Mouse (Mus musculus) layer of hippocampus, postnatal 10 days (tissue): ENCODE data around the gene Tigar. TPM values are rescaled to one million over a fixed set of nuclear protein-coding genes. Genes with fewer than 3 reads are reported as not detected.

ENCODE experiments used
- DNase-seq, 2 experiments: peaks; one replicate each; pipeline ENCODE4 v3.0.0; 2021; ENCODE audit warnings: low spot score in 2 of 2
- total RNA-seq, 2 experiments: library from RNA; stranded (reverse); gene quantifications; 2 replicates each; pipeline ENCODE4 v1.2.3; 2021

Gene Tigar
- total RNA-seq, 2 experiments from 2014 or later = 29.3 to 30.3 TPM

- no peak for DNase-seq
Measured at GRCm38 (mm10) chr6:127143124-127143520, 33.8 kb upstream of the Tigar start.

GRCm38 (mm10) chr6:127142154-127143123, 33.1 kb upstream of the Tigar start:
- peak; percentile 69 to 73 for DNase-seq

GRCm38 (mm10) chr6:127138962-127139361, 29.6 kb upstream of the Tigar start:
- no peak for DNase-seq

- peak; percentile 30 to 46 for DNase-seq
Measured at GRCm38 (mm10) chr6:127133433-127134245, 24.3 kb upstream of the Tigar start.

GRCm38 (mm10) chr6:127132719-127133118, 23.4 kb upstream of the Tigar start:
- DNase-seq = no peak

- no peak for DNase-seq
Measured at GRCm38 (mm10) chr6:127131946-127132345, 22.6 kb upstream of the Tigar start.

GRCm38 (mm10) chr6:127130377-127130776, 21.0 kb upstream of the Tigar start:
- peak in 1 of 2 experiments; percentile 30 for DNase-seq

- DNase-seq = no peak
Measured at GRCm38 (mm10) chr6:127129659-127130058, 20.3 kb upstream of the Tigar start.

- DNase-seq = no peak
Measured at GRCm38 (mm10) chr6:127123506-127123905, 14.1 kb upstream of the Tigar start.

GRCm38 (mm10) chr6:127122996-127123395, 13.6 kb upstream of the Tigar start:
- DNase-seq = no peak

- DNase-seq = no peak
Measured at GRCm38 (mm10) chr6:127122221-127122806, 13.0 kb upstream of the Tigar start.

GRCm38 (mm10) chr6:127114753-127115456, 5.5 kb upstream of the Tigar start:
- DNase-seq = peak; percentile 45 to 47

GRCm38 (mm10) chr6:127108368-127109060, 843 bp downstream of the Tigar start:
- no peak for DNase-seq

- no peak for DNase-seq
Measured at GRCm38 (mm10) chr6:127107413-127107812, 1.9 kb downstream of the Tigar start.

GRCm38 (mm10) chr6:127106726-127107125, 2.6 kb downstream of the Tigar start:
- no peak for DNase-seq

- DNase-seq = no peak
Measured at GRCm38 (mm10) chr6:127106189-127106588, 3.2 kb downstream of the Tigar start.

- DNase-seq = peak; percentile 67 to 70
Measured at GRCm38 (mm10) chr6:127105107-127105506, 4.2 kb downstream of the Tigar start.

GRCm38 (mm10) chr6:127104396-127105029, 4.8 kb downstream of the Tigar start:
- DNase-seq = no peak

- DNase-seq = no peak
Measured at GRCm38 (mm10) chr6:127103506-127104275, 5.7 kb downstream of the Tigar start.
